Mouse (Mus musculus) gonadal fat pad, adult 2 months (tissue): ENCODE results near the gene Arl2. TPM values are rescaled to one million over a fixed set of nuclear protein-coding genes. Genes with fewer than 3 reads are reported as not detected.

Source experiments
- DNase-seq: peaks from one replicate; pipeline ENCODE4 v3.0.0-alpha.2; 2012; ENCODE audit warnings: low read depth
- polyA plus RNA-seq: library from polyadenylated mRNA; depleted of rRNA; stranded (reverse); fragments of >200 nt; gene quantifications from 2 replicates; pipeline ENCODE4 v1.2.3, GENCODE M21; 2012

The Arl2 gene
- polyA plus RNA-seq, 1 experiment, result 162 TPM

DNA sequence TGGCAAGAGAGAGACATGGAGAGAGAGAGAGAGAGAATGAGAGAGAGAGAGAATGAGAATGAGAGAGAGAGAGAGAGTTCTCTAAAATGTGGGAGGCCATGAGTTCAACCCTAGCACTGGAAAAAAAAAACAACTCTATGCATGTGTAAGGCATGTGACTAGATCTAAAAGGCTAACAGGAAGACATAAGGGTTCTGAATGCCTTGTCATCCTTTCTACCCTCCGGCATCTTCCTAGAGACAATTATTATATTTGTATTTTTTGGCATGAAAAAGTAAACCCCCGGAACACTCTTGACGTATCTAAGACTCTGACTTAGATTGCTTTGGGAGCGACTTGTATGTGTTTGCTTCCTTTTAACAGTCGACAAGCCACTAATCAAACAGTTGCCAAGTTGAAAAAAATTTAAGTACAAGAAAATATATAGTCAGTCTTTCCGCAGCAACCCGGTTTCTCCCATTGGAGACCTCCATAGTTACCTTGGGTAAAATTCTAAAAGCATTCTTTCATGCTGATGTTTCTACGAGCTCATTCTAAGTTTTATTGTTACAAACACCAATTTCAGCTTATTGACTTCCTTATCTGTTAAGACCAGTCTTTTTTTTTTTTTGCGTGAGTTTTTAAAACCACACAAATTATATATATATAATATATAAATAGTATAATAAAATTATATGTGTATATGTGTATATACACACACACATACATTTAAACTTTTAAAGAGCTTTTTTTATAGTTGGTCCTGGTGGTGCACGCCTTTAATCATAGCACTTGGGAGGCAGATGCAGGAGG is 14.4 kb downstream of the Arl2 start:
- no peak for DNase-seq

DNA sequence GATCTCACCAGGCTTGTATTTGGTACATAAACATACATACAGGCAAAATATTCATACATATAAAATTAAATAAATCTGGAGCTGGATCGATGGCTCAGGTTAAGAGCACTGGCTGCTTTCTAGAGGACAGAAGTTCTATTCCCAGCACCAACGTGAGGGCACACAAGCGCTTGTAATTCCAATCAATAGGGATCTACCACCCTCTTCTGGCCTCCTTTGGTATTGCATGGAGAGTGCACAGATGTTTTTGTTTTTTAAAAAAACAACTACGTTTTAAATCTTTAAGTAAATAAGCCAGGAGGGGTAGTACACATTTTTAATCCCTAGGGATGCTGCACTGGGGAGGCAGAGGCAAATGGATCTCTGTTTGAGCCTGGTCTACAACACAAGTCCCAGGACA is 15.1 kb downstream of the Arl2 start:
- no peak for DNase-seq

DNA sequence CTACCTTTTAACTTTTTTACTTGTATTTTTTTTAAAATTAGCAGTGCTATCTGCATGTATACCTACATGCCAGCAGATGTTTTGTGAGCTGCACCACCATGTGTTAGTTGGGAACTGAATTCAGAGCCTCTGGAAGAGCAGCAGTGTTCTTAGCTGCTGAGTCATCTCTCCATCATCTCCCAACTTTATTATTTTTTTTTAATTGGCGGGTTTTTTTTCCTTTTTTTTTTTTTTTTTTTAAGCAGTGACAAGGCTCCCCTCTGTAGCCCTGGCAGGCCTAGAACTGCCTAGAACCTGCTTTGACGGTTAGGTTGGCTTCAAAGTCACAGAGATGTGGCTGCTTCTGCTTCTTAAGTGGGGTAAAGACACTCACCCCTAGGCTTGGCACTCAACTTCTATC is 16.4 kb downstream of the Arl2 start:
- DNase-seq, result no peak

DNA sequence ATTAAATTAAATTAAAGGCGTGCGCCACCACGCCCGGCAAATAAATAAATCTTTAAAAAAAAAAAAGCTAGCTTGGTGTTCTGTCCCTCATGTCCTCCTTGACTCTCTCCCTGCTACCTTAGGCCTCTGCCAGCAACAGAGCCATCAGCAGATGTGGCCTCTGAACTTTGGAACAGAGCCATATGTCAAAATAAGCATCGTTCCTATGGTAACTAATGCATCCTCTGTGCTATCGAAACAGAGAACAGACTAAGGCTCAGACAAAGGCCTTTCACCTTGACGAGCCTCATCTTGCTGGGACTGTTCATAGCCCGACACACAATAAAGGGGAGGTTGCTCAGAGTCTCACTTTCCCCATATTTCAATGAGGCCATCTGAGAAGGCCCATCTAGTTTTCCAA is 18.0 kb downstream of the Arl2 start:
- DNase-seq, result no peak

DNA sequence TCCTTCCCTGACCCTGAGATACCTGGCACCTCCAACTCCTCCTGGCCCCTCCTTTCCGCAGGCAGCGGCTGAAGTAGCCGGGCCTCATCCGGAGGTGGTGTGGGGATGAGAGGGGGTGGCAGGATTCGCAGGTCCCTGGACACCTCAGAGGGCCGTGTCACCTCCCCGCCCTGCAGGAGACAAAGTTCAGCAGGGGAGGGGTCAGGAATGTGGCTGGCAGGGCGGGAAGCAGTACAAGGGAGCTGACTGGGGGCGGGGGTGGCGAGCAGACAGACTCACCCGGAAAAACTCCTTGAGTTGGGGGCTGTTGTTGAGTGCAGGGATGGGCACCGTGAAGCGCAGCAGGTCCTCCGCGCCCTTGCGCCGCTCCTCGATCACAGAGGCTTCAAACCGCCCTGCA is 19.6 kb downstream of the Arl2 start:
- DNase-seq, result no peak

DNA sequence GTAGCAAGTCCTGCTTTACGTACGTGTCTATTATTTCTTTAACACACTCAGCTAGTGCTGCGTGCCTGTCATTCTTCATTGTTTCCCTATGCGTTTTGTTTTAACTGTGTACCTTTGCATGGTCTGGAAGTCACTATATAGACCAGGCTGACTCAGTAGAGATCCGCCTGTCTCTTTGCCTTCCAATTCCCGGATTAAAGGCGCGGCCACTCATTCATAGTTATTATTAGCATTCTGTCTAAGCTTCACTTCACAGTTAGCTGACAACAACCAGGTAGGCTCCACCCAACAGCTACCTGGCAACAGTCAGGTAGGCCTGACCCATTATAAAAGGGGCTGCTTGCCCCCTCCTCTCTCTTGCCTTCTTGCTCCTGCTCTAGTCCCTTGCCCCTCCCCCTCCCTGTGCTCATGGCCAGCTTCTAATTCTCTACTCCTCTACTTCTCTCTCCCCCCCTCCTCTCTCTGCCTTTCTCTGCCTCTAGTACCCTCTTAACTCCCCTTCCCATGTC is 22.6 kb downstream of the Arl2 start:
- no peak for DNase-seq

DNA sequence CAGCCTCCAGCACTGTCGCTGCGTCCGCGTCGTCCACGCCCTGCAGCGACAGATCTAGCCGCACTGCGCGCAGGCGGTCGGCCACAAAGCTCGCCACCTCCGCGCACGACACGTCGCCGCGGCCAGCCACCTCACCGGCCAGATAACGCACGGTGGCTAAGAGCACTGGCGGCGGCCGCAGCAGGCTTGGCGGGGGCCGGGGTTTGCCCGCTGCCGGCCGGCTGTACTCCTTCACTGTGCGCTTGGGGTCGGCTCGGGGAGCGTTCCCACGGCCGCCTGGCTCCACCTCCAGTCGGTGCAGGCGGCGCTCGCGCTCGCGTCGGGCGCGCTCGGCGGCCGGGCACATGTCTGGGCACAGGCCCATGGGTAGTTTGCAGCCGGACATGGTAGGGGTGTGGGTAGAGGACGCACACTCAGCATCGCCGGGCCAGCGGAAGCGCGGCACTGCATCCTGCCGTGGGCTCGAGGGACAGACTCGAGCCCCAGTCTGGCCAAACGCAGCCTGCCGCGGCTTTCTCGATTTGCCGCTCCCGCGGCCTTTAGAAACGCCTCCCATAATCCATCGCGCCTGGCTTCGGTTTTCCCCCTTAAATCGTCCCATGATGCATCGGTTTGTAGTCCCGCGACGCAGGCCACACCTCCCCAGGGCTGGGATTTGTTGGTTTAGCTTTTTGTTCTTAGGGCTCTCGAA is 23.2 kb downstream of the Arl2 start, which contains the start of gene Sac3d1:
Gene Sac3d1, minus strand, starts transcription at position 665 of the 691 bp plus-strand sequence.
- peak; percentile 82 for DNase-seq

DNA sequence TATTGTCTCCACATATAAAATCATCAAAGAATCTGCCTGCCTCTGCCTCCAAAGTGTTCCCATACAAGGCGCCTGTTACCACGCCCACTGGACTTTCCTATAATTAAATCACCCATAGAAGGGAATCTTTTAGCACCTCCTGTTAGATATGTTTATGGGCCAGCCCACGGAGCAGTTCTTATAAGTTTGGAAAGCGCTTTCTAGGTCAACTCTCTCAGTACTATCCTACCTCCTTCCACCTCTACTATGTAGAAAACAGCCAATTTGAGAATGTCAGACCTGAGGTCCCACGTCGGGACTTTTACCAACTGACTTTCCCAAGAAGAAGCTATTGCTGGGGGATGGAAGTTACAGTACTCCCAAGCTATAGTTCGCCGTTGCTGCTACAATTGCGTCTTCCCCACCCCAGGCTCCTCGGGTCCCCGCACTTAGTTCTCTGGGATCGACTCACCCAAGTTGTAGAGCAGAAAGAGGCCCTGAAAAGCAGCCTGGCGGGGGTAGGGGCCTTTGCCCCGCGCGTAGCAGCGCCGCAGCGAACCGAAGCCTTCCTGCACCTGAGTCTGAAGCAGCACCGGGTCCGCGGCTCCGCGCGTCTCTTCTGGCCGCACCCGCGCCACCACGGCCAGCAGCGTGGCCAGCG is 23.9 kb downstream of the Arl2 start:
- no peak for DNase-seq

DNA sequence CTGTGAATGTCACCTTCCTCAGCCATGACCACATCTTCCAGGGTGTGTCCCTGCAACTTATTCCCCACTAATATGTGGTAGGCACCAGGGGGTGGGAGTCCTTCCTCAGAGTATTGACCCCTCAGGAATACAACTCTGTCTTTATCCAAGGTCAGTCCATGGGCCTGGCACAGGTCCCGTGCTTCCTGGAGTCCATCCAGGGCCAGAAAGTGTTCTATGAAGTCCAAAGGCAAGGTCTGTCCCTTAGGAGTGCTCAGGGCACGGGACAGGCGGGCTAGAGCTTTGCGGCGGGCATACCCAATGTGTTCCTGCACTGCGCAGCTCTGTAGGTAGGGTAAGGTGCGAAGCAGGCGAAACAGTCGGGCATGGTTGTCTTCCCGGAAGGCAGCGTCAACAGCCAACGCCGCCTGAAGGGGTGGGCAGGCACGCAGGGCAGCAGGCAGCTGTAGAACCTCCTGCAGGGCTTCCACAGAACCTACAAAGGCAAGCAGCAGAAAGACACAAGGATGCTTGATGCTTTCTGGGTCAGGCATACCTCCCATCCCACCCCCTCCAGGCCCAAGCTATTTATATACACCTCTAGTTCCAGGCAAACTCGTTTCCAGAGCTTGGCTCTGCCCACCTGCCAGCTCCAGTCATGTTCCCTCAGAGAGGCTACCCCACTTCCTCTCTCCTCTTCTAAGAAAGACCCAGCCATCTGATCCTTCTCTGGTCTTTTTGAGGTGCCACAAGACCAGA is 25.1 kb downstream of the Arl2 start:
- DNase-seq, result no peak

DNA sequence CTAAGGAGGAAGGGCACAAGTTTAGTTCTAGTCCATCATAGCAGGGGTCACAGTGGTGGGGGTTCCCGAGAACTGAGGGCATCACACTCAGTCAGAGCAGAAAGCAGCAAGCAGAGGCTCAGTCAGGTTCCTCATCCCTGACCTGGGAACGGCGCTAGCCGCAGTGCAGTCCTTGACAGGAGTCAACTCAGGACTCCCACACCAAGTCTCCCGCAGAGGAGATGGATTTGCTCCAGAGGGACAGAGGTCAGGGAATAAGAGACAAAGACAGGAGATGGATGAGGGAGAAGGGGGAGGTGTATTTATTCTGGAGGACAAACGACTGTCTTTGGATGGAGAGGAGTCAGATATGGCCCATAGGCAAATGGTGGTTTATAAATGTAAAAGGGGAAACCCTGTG is 28.2 kb downstream of the Arl2 start:
- no peak for DNase-seq

DNA sequence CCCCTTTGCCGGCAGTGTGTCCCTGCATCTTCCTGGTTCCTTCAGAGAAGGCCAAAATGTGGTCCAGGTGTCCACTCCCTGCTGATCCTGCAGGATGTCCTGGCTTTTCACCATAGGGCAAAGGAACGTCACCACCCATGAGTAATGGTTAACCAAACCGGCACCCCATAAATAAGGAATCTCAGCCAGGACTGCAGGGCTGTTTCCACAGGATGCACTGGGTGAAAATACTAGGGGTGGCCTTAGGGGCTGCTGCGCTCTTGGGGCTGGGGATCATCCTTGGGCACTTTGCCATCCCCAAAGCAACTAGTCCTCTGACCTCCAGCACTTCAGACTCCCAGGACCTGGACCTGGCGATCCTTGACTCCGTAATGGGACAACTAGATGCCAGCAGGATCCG is 35.8 kb downstream of the Arl2 start, which contains the start of gene Naaladl1:
Gene Naaladl1, plus strand, starts transcription at position 197 of the 400 bp plus-strand sequence.
- DNase-seq, result no peak

DNA sequence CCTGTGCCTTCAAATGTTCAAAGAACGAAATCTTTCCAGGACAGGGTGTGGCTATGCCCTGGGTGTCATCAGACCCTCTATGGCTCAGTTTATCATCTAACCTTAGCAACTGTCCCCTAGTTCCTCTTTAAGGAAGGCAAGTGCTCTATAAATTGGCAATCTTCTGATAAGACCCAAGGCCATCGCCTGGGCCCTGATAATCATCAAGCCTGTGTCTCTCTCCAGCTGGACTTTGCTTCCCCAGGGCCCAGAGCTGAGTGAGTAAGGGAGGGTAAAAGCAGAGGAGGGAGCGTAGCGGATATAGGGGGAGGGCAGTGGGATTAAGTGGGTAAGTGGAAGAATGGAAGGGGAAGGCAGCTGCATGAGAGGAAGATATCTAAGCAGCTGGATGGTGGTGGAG is 36.9 kb downstream of the Arl2 start:
- DNase-seq, result no peak

DNA sequence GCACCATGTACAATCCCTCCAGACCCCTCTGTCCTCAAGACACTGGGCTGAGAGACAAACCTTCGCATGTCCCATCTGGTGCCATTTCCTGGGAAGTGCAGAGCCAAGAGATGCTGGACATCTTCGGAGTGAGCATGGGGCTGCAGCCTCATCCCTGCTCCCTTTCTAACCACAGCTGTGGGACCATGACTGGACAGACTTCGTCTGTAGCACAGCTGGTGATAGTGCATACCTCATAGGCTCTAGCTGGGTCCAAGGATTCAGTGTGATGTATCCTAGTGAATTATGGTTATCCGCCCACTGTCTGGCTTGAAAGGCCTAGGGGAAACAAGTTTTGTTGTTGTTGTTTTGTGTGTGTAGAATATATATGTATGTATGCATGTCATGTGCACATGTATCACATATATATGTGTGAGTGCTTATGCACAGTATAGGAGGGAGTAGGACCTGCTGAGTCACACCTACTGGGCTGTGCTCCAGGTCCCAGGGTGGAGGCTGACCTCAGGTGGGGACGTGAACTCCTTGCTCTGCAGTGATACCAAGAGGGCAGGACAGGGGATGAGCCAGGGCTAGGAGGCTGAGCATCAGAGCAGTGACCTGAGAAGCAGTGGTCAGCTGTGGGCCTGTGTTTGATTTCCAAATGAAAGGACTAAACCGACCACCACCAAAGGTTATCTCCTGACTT is 39.0 kb downstream of the Arl2 start:
- no peak for DNase-seq

DNA sequence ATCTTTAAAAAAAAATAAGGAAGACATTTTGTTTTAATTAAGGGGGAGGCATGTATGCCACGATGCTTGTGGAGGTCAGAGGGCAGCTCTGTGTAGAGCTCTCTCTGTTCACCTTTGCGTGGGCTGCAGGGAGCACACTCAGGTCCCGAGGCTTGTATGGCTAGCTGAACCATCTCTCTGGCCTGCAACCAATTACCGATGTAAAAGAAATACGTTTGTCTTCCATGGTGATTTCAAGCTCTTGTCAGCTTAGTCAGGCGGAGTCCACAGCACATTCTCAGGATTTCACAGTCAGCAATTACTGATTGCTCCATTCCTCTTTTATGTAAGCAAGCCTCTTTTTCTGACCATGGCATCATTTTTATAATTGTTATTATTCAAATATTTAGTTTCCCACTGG is 40.2 kb downstream of the Arl2 start:
- no peak for DNase-seq

DNA sequence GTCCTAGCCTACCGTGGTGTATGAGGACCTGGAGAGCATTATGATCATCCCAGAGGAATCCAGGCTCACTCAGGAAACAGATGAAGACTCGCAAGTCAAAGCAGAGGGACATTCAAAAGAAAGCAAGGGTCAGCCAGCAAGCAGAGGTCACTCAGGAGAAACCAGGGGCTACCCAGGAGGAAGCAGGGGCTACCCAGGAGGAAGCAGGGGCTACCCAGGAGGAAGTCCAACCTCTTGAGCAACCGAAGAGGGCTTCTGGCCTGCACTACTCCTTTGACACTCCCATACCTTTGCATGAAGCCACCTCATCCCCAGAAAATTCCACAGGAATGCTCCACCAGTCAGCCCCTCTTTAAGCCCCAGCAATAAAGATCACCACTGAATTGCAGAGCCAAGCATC is 43.5 kb downstream of the Arl2 start:
- DNase-seq, result no peak

DNA sequence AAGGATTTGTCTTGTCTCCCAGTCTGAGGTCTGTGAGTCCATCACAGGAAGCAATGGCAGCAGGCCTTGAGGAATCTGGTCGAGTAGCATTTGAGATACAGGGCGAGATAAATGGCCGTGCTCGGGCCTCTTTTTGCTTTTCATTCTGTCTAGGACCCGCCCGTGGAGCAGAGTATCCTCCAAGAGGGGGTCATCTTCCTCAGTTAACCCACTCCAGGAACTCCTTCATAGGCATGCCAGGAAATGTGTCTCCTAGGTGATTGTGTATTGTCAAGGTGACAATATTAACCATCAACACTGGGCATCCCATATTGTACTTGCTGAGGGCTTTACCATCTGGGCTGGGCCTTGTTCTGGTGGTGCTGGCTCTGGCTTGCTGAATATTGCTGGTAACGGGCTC is 47.2 kb downstream of the Arl2 start, which contains the start of gene AC131692.1:
Gene AC131692.1, plus strand, starts transcription at position 301 of the 400 bp plus-strand sequence.
- DNase-seq, result no peak

DNA sequence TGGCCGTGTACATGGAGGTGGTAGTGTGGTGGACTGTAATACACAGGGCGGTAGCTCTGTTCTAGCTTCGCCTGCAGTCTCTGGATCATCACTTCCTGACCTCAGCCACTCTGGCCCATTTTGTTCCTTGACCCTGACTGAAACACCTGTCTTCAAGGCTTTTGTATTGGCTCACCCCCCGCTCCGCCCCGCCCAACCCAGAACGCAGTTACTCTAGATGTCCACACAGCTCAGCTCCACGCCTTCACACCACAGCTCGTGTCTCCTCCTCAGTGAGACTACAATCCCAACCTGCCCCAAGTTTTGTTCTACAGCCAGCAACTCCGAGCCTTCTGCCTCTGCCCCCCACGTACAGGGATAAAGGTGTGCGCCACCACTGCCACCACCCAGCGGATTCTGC is 52.5 kb downstream of the Arl2 start:
- no peak for DNase-seq

DNA sequence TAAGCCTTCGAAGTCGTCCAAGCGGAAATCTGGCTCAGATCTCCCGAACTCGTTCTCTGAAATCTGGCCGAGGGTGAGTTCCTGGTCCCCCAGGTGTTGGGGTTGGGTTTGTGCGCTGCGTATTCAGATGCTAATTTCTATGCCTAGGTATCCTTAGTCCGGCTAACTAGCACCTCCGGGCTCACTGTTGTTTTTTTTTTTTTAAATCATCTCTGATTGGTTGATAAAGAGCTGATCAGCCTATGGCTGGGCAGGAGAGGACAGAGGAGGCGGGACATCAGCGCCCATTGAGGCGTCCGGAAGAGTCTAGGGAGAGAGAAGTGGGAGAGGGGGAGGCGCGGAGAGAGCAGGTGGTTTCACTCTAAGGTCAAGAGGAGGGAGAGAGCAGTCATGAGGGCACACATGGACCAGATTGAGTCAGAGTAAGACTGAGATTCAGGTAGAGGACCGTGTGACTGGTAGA is 55.9 kb downstream of the Arl2 start:
- DNase-seq, result no peak

DNA sequence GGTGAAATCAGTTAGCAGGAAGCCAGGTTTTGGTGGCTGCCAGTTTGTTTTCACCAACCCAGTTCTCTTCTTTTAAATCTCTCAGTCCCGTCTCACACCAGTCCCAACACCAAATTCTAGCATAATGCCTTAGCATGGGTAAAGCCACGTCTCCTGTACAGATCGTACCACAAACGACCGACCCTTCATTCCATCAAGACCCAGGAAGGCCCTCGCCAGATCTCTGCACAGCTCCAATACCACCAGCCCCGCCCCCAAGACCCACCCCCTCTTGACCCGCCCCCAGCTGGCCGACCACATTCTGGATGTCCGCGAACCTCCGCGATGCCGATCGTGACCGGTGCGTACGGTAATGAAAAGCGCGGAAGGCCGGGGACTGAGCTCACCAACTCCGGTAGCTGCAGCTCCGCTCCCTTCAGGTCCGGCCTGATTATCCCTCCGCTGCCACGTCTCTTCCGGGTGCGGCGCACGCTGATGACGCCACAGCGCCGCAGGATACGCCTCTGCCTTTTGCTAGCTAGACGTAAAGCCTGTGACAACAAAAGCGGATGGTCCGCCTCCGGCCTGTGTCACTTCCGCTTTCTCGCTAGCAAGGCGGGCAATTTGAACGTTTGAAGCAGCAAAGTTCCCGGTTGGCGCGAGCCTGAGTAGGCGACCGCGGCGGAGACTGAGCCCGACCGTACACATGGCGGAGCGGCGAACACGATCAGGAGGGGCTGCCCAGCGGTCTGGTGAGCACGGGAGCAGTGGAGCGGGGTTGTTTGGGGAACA is 56.7 kb downstream of the Arl2 start, which contains the start of the genes Zfpl1 and Cdca5:
Gene Zfpl1, minus strand, starts transcription at position 479 of the 771 bp plus-strand sequence.
Gene Cdca5, plus strand, starts transcription at position 506 of the 771 bp plus-strand sequence.
- no peak for DNase-seq
